Mouse (Mus musculus) embryonic fibroblast, embryonic 13.5 days (primary cell): ENCODE data around the gene Rab37.

ENCODE experiments used
- CTCF ChIP-seq: IDR thresholded peaks from 2 replicates; pipeline ENCODE4 v1.5.1; 2011; ENCODE audit warnings: mild to moderate bottlenecking, control low read depth, low read length, moderate library complexity, borderline replicate concordance; ENCODE audit not compliant: insufficient read depth
- POLR2A ChIP-seq: IDR thresholded peaks from 2 replicates; pipeline ENCODE4 v1.6.1; 2011; ENCODE audit warnings: low read depth, mild to moderate bottlenecking, control low read depth, low read length, moderate library complexity

GRCm38 (mm10) chr11:115198932-115199384 is 107.7 kb downstream of the Rab37 start:
- TF ChIP-seq CTCF (no peak), POLR2A (no peak)
